Mouse (Mus musculus) liver, embryonic 15.5 days (tissue): ENCODE results near the gene Elf4. TPM values are rescaled to one million over a fixed set of nuclear protein-coding genes. Genes with fewer than 3 reads are reported as not detected.

Source experiments
- ATAC-seq: fragments of 200-750 bp; cut with Nextera tagmentation; 2 replicates; pipeline ENCODE4 v1.8.0; 2017; ENCODE audit warnings: moderate number of reproducible peaks, mild to moderate bottlenecking, moderate library complexity; ENCODE audit not compliant: insufficient read depth
- H3K27ac ChIP-seq: fragments of 300-500 bp; sonication (generic); replicated peaks from 2 replicates; pipeline ENCODE4 v1.5.1; 2015; ENCODE audit warnings: mild to moderate bottlenecking, inconsistent platforms
- H3K27me3 ChIP-seq: fragments of 300-500 bp; sonication (generic); 2 replicates; pipeline ENCODE4 v1.6.1; 2015; ENCODE audit warnings: mild to moderate bottlenecking, inconsistent platforms
- H3K36me3 ChIP-seq: fragments of 300-500 bp; sonication (generic); replicated peaks from 2 replicates; pipeline ENCODE4 v1.6.1; 2015; ENCODE audit warnings: moderate library complexity, mild to moderate bottlenecking, inconsistent platforms
- H3K4me1 ChIP-seq: fragments of 300-500 bp; sonication (generic); replicated peaks from 2 replicates; pipeline ENCODE4 v1.6.1; 2015; ENCODE audit warnings: inconsistent platforms
- H3K4me2 ChIP-seq: fragments of 300-500 bp; sonication (generic); 2 replicates; pipeline ENCODE4 v1.6.1; 2015; ENCODE audit warnings: moderate library complexity, mild to moderate bottlenecking, inconsistent platforms
- H3K4me3 ChIP-seq: fragments of 300-500 bp; sonication (generic); replicated peaks from 2 replicates; pipeline ENCODE4 v1.5.1; 2015; ENCODE audit warnings: mild to moderate bottlenecking, inconsistent platforms
- H3K9ac ChIP-seq: fragments of 300-500 bp; sonication (generic); 2 replicates; pipeline ENCODE4 v1.6.1; 2015; ENCODE audit warnings: moderate library complexity, mild to moderate bottlenecking, inconsistent platforms
- H3K9me3 ChIP-seq: fragments of 300-500 bp; sonication (generic); replicated peaks from 2 replicates; pipeline ENCODE4 v1.6.1; 2016; ENCODE audit warnings: inconsistent platforms
- WGBS: fragments of 180-500 bp; shearing (Covaris S2); methylation state at CpG from one replicate; pipeline ENCODE4 v1.1.7; 2015; ENCODE audit warnings: mixed read lengths; ENCODE audit not compliant: insufficient replicate concordance; 5-methylcytosine and 5-hydroxymethylcytosine counted together
- polyA plus RNA-seq: library from polyadenylated mRNA; unstranded; fragments of >200 nt; fragmentation: Nextera tagmentation; extraction: Ambion mirVana; gene quantifications from 2 replicates; pipeline ENCODE4 v1.2.1, GENCODE M21; 2015

The Elf4 gene
- polyA plus RNA-seq, 1 experiment from 2014 or later = 2.4 TPM

DNA sequence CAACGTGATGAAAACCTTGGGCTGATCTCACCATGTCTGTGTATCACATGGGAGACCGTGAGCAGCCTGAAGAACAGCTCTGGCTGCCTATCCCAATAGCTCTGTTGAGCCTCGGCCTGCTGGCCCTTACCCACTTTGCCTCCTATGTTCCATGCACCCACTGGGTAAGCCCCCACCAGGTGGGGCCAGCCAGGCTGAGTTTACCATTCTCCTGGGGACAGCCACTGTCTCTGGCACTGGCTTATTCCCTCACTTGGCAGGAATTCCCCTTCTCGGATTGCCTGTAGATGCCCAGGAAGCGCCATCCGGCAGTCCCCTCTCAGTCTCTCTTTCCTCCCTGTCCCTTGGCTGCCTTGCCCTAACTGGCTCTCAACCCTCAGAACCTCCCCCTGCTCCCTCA, 6.0 kb downstream of the Elf4 start:
- Histone ChIP-seq H3K27ac (no peak overlapping the region), H3K4me3 (no peak overlapping the region), H3K27me3 (peaks cover 16% of the 10 kb centered on the region), H3K36me3 (no peaks in the 10 kb centered on the region), H3K9ac (no peak overlapping the region), H3K9me3 (no peaks in the 10 kb centered on the region), H3K4me2 (no peak overlapping the region), H3K4me1 (peaks cover 18% of the 10 kb centered on the region)
- WGBS = 56% methylated on average over 6 of the region's 6 CpGs
- ATAC-seq = no peak

GRCm38 (mm10) chrX:48455018-48455417, 7.9 kb downstream of the Elf4 start:
- Histone ChIP-seq H3K9ac (no peak overlapping the region), H3K9me3 (no peaks in the 10 kb centered on the region), H3K27me3 (peaks cover 16% of the 10 kb centered on the region), H3K4me2 (peak overlapping the region; percentile 79), H3K4me3 (no peak overlapping the region), H3K4me1 (peaks cover 26% of the 10 kb centered on the region), H3K27ac (no peak overlapping the region), H3K36me3 (no peaks in the 10 kb centered on the region)
- ATAC-seq = no peak
- 17% methylated on average over 9 of the region's 9 CpGs for WGBS

GRCm38 (mm10) chrX:48454495-48454878, 8.4 kb downstream of the Elf4 start:
- WGBS = 34% methylated on average over 21 of the region's 21 CpGs
- Histone ChIP-seq H3K27ac (no peak overlapping the region; the same call in 1 of the 2 replicates), H3K4me3 (peak overlapping the region; percentile 67), H3K9ac (peak overlapping the region; percentile 43; the same call in 1 of the 2 replicates), H3K4me2 (peak overlapping the region; percentile 79), H3K9me3 (no peaks in the 10 kb centered on the region), H3K27me3 (peaks cover 16% of the 10 kb centered on the region), H3K4me1 (peaks cover 26% of the 10 kb centered on the region), H3K36me3 (no peaks in the 10 kb centered on the region)
- ATAC-seq = 0 out of 2 replicates have a peak, but pooled peaks have one; percentile 14

- Histone ChIP-seq H3K27ac (peak overlapping the region; percentile 66), H3K4me1 (peaks cover 26% of the 10 kb centered on the region), H3K36me3 (no peaks in the 10 kb centered on the region), H3K9me3 (no peaks in the 10 kb centered on the region), H3K27me3 (peaks cover 16% of the 10 kb centered on the region), H3K9ac (peak overlapping the region; percentile 63), H3K4me2 (peak overlapping the region; percentile 79), H3K4me3 (peak overlapping the region; percentile 67)
- WGBS = 14% methylated on average over 66 of the region's 91 CpGs
- peak; percentile 87 for ATAC-seq
Observed at GRCm38 (mm10) chrX:48453736-48454494, 9.0 kb downstream of the Elf4 start.

DNA sequence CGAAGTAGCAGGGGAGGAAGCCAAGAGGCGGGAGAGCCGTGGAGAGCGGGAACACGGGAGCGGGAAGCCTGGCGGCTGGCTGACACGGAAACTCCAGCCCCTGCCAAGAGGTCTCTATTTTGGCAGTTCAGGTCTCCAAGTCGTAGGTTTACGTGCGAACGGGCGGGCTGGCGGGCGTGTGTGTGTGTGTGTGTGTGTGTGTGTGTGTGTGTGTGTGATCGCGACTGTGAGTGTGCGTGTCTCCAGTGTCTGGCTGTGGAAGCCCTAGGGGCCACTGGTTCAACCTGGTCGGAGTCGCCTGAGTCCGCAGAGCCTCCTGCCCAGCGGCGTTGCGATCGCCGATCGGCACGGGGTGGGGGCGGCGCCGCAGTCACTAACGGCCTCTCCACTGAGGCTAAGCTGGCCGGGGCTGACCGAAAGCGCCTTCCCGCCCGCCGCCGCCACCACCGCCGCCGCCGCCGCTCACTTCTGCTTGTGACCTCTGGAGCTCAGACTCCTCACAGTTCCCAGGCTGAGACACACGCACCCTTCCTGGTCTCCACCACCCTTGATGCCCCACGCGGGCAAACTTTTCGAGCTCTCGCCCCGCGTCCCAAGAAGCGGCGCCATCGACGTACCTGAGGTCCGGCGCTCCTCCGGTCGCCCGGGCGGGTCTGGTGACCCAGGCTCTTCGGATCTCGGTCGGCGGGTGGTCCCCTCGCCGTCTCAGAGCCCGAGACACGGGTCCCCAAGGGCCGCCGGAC, 9.8 kb downstream of the Elf4 start:
- peaks cover 16% of the 10 kb centered on the region for H3K27me3 ChIP-seq
- H3K4me2 ChIP-seq = peak overlapping the region; percentile 79
- H3K4me1 ChIP-seq = peaks cover 26% of the 10 kb centered on the region
- H3K27ac ChIP-seq = peak overlapping the region; percentile 66
- H3K4me3 ChIP-seq = peak overlapping the region; percentile 67
- no peaks in the 10 kb centered on the region for H3K36me3 ChIP-seq
- H3K9me3 ChIP-seq = no peaks in the 10 kb centered on the region
- WGBS = 12% methylated on average over 69 of the region's 71 CpGs
- peak; percentile 30; the same call in 1 of the 2 replicates for ATAC-seq
- H3K9ac ChIP-seq = peak overlapping the region; percentile 63

DNA sequence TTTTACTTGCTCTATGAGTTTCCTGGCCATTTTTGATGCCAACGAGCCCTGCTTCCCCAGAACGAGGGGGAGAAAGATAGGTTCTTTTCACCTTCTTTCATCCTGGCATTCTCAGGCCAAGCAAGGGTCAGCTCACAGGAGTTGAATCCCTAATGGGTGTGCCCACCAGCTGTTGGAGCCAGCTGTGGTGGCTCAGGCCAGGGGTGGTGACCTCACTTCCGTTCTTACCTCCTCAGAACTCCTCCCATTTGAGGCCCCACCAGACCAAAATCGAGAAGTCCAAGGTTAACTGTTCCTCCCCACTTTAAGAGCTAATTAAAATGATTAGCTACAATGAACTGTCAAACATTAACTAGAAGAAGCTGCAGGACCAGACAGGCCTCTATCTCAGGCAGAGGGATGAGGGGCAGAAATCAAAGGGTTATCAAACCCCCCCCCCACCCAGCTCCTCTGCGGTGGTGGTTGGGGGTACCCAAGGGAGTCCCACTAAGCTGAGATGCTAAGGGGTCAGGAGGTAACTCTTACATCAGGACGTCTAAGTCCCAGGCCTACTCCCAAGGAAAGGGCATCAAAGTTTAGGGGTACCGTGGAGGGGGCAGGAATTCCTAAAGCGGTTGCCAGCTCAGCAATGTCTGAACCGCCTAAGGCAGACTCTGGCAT, 10.6 kb downstream of the Elf4 start:
- ATAC-seq = no peak
- peak overlapping the region; percentile 63 for H3K9ac ChIP-seq
- peak overlapping the region; percentile 57; the same call in 1 of the 2 replicates for H3K27ac ChIP-seq
- peak overlapping the region; percentile 79 for H3K4me2 ChIP-seq
- no peaks in the 10 kb centered on the region for H3K9me3 ChIP-seq
- WGBS = 24% methylated on average over 9 of the region's 9 CpGs
- H3K4me3 ChIP-seq = peak overlapping the region; percentile 67
- peaks cover 26% of the 10 kb centered on the region for H3K4me1 ChIP-seq
- peaks cover 16% of the 10 kb centered on the region for H3K27me3 ChIP-seq
- no peaks in the 10 kb centered on the region for H3K36me3 ChIP-seq

DNA sequence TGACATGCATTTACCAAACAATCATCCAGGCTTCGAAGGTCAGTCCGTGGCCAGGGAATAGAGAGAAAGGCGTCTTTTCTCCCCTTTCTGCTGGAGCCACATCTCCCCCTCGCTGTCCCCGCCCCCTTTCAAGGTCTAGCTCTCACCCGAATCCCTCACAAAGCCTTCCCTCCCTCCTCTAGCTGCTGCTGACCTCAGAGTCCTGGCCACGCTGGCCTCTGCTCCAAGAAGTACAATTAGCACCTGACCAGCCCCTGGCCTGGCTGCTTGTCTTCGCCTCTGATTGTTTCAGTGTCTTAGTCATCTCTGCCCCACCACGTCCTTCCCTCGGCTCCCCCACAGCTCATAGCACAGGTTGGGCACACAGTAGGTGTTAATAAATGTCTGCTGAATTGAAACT, 13.3 kb downstream of the Elf4 start:
- H3K4me3 ChIP-seq = no peak overlapping the region
- H3K27ac ChIP-seq = no peak overlapping the region
- H3K9ac ChIP-seq = no peak overlapping the region
- no peaks in the 10 kb centered on the region for H3K9me3 ChIP-seq
- H3K36me3 ChIP-seq = no peaks in the 10 kb centered on the region
- peaks cover 23% of the 10 kb centered on the region for H3K4me1 ChIP-seq
- no peak for ATAC-seq
- WGBS = 61% methylated on average over 10 of the region's 10 CpGs
- H3K4me2 ChIP-seq = no peak overlapping the region
- H3K27me3 ChIP-seq = peaks cover 11% of the 10 kb centered on the region

- ATAC-seq = no peak
- no peak overlapping the region for H3K4me2 ChIP-seq
- H3K36me3 ChIP-seq = no peaks in the 10 kb centered on the region
- no peaks in the 10 kb centered on the region for H3K27me3 ChIP-seq
- no peak overlapping the region for H3K27ac ChIP-seq
- WGBS = 38% methylated on average over 4 of the region's 4 CpGs
- H3K4me3 ChIP-seq = no peak overlapping the region
- H3K4me1 ChIP-seq = 0 out of 2 replicates have a peak, but pooled peaks cover 2% of the 10 kb centered on the region
- H3K9ac ChIP-seq = no peak overlapping the region
- no peaks in the 10 kb centered on the region for H3K9me3 ChIP-seq
Observed at GRCm38 (mm10) chrX:48444677-48445076, 18.3 kb downstream of the Elf4 start.

DNA sequence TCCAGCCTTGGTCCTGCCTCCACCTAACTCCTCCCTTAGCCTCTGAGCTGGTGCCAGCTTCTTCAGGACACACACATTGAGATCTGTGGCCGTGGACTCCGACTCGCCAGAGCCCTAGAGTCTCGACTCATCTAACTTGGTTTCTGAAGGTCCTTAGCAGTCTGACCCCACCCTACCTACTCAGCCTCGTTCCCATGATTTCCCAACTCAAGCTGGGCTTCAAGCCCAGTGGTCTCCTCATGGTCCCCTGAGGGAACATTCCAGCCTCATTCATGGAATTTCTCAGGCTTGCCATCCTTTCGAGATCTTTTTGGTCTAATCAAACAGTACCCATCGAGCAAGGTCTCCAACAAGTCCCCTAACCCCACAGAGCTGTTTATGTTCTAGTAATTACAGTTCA, 21.0 kb downstream of the Elf4 start:
- H3K4me1 ChIP-seq = peaks cover 15% of the 10 kb centered on the region
- H3K4me2 ChIP-seq = no peak overlapping the region
- H3K9me3 ChIP-seq = no peaks in the 10 kb centered on the region
- no peaks in the 10 kb centered on the region for H3K27me3 ChIP-seq
- ATAC-seq = no peak
- no peak overlapping the region for H3K9ac ChIP-seq
- no peak overlapping the region for H3K27ac ChIP-seq
- 57% methylated on average over 7 of the region's 7 CpGs for WGBS
- no peaks in the 10 kb centered on the region for H3K36me3 ChIP-seq
- H3K4me3 ChIP-seq = no peak overlapping the region

DNA sequence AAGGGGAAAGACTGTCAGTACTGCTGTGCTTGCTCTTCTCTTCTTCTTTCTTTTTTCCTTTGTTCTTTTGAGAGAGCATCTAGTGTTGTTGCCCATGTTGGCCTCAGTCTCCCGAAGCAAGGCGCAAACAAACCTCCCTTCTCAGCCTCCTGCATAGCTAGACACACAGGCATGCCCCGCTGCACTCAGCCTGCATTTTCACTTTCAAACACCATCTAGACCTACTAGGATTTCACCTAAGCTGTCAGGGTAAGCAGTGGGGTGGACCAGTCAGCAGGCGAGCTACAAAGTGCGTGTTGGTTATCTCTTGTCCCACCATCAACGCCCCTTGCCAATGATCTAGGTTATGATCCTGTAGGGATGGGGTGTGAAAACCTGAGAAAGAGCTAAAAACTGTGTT, 21.4 kb downstream of the Elf4 start:
- H3K36me3 ChIP-seq = no peaks in the 10 kb centered on the region
- ATAC-seq = no peak
- H3K9me3 ChIP-seq = no peaks in the 10 kb centered on the region
- no peak overlapping the region for H3K27ac ChIP-seq
- no peak overlapping the region for H3K9ac ChIP-seq
- H3K4me1 ChIP-seq = peaks cover 15% of the 10 kb centered on the region
- no peak overlapping the region for H3K4me2 ChIP-seq
- no peak overlapping the region for H3K4me3 ChIP-seq
- H3K27me3 ChIP-seq = no peaks in the 10 kb centered on the region
- 71% methylated on average over 6 of the region's 6 CpGs for WGBS

- H3K9me3 ChIP-seq = no peaks in the 10 kb centered on the region
- no peaks in the 10 kb centered on the region for H3K27me3 ChIP-seq
- H3K27ac ChIP-seq = no peak overlapping the region
- no peak overlapping the region for H3K9ac ChIP-seq
- H3K36me3 ChIP-seq = no peaks in the 10 kb centered on the region
- H3K4me1 ChIP-seq = peaks cover 32% of the 10 kb centered on the region
- peak overlapping the region; percentile 38 for H3K4me2 ChIP-seq
- ATAC-seq = peak; percentile 54; the same call in 1 of the 2 replicates
- 38% methylated on average over 4 of the region's 4 CpGs for WGBS
- H3K4me3 ChIP-seq = no peak overlapping the region
Observed at GRCm38 (mm10) chrX:48439036-48439435, 23.9 kb downstream of the Elf4 start.
